Mouse (Mus musculus) heart, embryonic 13.5 days (tissue): ENCODE data around the gene H13. TPM values are rescaled to one million over a fixed set of nuclear protein-coding genes. Genes with fewer than 3 reads are reported as not detected.

ENCODE experiments used
- ATAC-seq: fragments of 200-750 bp; cut with Nextera tagmentation; 2 replicates; pipeline ENCODE4 v1.8.0; 2017; ENCODE audit warnings: moderate TSS enrichment; ENCODE audit not compliant: insufficient number of reproducible peaks, low FRiP score, low TSS enrichment; ENCODE audit errors: extremely low read depth
- H3K27ac ChIP-seq: fragments of 300-500 bp; sonication (generic); replicated peaks from 2 replicates; pipeline ENCODE4 v1.5.1; 2015; ENCODE audit warnings: moderate library complexity, mild to moderate bottlenecking, inconsistent platforms
- H3K27me3 ChIP-seq: fragments of 300-500 bp; sonication (generic); replicated peaks from 2 replicates; pipeline ENCODE4 v1.6.1; 2015; ENCODE audit warnings: mild to moderate bottlenecking, inconsistent platforms
- H3K36me3 ChIP-seq: fragments of 300-500 bp; sonication (generic); 2 replicates; pipeline ENCODE4 v1.6.1; 2015; ENCODE audit warnings: mild to moderate bottlenecking, inconsistent platforms
- H3K4me1 ChIP-seq: fragments of 300-500 bp; sonication (generic); 2 replicates; pipeline ENCODE4 v1.6.1; 2015; ENCODE audit warnings: inconsistent platforms
- H3K4me2 ChIP-seq: fragments of 300-500 bp; sonication (generic); 2 replicates; pipeline ENCODE4 v1.6.1; 2015; ENCODE audit warnings: inconsistent platforms, mild to moderate bottlenecking, moderate library complexity
- H3K4me3 ChIP-seq: fragments of 300-500 bp; sonication (generic); 2 replicates; pipeline ENCODE4 v1.5.1; 2015; ENCODE audit warnings: moderate library complexity, mild to moderate bottlenecking, inconsistent platforms
- H3K9ac ChIP-seq: fragments of 300-500 bp; sonication (generic); 2 replicates; pipeline ENCODE4 v1.6.1; 2015; ENCODE audit warnings: inconsistent platforms, mild to moderate bottlenecking, moderate library complexity
- H3K9me3 ChIP-seq: fragments of 300-500 bp; sonication (generic); 2 replicates; pipeline ENCODE4 v1.6.1; 2016; ENCODE audit warnings: inconsistent platforms
- WGBS: fragments of 180-500 bp; shearing (Covaris S2); methylation state at CpG from one replicate; pipeline ENCODE4 v1.1.7; 2015; ENCODE audit warnings: mixed read lengths; 5-methylcytosine and 5-hydroxymethylcytosine counted together
- polyA plus RNA-seq: library from polyadenylated mRNA; unstranded; fragments of >200 nt; fragmentation: Nextera tagmentation; extraction: Ambion mirVana; gene quantifications from 2 replicates; pipeline ENCODE4 v1.2.1, GENCODE M21; 2015

Gene H13
- polyA plus RNA-seq: 81.9 and 84.7 TPM in 2 replicates

DNA sequence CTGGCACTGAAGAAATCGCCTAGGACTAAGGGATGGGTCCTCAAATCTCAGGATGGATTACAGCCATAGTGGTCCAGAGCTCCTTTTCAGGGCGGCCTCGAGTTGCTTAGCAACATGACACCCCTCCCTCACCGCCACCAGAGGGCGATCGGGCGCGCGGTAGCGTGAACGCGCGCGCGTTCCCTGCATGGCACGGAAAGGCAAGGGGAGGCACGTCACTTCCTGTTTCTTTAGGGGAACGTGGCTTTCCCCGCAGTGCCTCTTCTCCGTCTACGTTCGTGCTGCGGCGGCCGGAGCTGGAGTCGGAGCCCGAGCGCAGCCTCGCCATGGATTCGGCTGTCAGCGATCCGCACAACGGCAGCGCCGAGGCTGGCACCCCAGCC is at the start of gene H13:
Gene H13 (plus strand): TSS at position 206 of the 383 bp plus-strand sequence.
- 0% methylated on average over 35 of the region's 35 CpGs for WGBS
- H3K27ac ChIP-seq: peak within 1 kb of the TSS; percentile 95
- peak within 1 kb of the TSS; percentile 89 for H3K4me2 ChIP-seq
- peaks cover 40% of the 10 kb centered on the region for H3K4me1 ChIP-seq
- ATAC-seq: peak; percentile 53; the same call in 1 of the 2 replicates
- peaks cover 16% of the 10 kb centered on the region for H3K36me3 ChIP-seq
- peak within 1 kb of the TSS; percentile 99 for H3K4me3 ChIP-seq
- peaks cover 7% of the 10 kb centered on the region; the same call in 1 of the 2 replicates for H3K27me3 ChIP-seq
- peak within 1 kb of the TSS; percentile 96 for H3K9ac ChIP-seq
- H3K9me3 ChIP-seq: no peaks in the 10 kb centered on the region

DNA sequence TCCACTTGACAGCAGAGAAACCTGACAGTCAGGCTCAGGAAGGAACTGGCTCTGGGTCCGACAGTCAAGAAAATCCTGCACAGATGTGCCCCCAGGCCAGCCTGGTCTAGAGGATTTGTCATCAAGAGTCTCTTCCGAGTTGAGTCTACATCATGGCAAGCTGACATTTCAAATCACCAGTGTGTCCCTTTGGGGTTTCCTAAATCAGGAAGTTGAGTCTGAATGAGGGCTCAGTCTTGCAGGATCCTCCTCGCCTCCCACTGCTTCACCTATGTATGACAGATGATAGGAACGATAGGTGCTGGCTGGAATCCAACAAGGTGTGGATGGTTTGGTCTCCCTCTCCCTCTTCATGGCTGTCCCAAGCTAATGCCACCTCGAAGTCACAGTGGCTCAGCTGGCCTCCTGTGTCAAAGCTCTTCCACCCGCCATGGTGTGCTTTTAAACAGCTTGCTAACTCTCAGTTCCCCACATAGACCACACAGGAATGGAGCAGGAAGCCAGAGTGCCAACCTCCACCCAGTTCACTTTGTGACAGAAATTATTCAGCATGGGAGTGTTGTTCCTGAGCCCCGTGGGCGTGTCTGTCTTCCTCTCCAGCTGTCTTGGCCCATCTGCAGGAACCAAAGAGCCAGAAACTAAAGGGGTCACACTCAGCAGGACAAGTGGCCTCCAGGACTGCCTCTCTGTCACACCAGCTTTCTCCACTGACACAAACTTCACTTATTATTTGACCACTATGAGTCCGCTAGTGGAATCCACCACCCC is 48.7 kb upstream of the H13 start:
- no peak overlapping the region for H3K9ac ChIP-seq
- no peaks in the 10 kb centered on the region for H3K9me3 ChIP-seq
- H3K27me3 ChIP-seq: peaks cover 4% of the 10 kb centered on the region
- H3K4me3 ChIP-seq: no peak overlapping the region
- WGBS: 58% methylated on average over 9 of the region's 9 CpGs
- no peak overlapping the region for H3K27ac ChIP-seq
- H3K4me2 ChIP-seq: no peak overlapping the region
- H3K4me1 ChIP-seq: no peaks in the 10 kb centered on the region
- ATAC-seq: no peak
- H3K36me3 ChIP-seq: no peaks in the 10 kb centered on the region

DNA sequence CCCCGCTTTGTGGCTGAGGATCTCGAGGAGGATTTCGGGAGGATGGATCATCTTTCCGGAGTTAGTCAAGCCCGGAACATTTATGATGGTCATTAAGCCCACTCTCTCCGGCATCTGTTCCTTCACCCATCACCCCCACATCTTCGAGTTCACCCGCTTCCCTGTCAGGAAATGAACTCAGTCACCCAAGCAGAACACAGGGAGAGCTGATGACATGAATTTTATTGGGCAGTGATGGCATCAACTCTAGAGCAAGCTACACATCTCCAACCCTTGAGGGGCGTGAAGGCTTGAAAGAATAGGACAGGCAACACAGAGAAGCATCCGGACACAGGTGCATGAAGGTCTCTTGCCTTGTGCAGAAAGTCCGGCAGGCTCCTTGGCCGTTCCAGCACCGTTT is 47.1 kb upstream of the H13 start:
- Histone ChIP-seq H3K4me1 (peaks cover 12% of the 10 kb centered on the region), H3K9me3 (no peaks in the 10 kb centered on the region), H3K4me2 (no peak overlapping the region), H3K27ac (no peak overlapping the region), H3K9ac (no peak overlapping the region), H3K4me3 (no peak overlapping the region), H3K36me3 (no peaks in the 10 kb centered on the region), H3K27me3 (peaks cover 20% of the 10 kb centered on the region)
- WGBS: 78% methylated on average over 13 of the region's 13 CpGs
- no peak for ATAC-seq

- H3K9ac ChIP-seq: no peak within 1 kb of the TSS
- no peak for ATAC-seq
- H3K4me1 ChIP-seq: peaks cover 20% of the 10 kb centered on the region
- H3K4me3 ChIP-seq: no peak within 1 kb of the TSS
- no peak within 1 kb of the TSS for H3K27ac ChIP-seq
- no peaks in the 10 kb centered on the region for H3K36me3 ChIP-seq
- no peak within 1 kb of the TSS for H3K4me2 ChIP-seq
- H3K9me3 ChIP-seq: no peaks in the 10 kb centered on the region
- WGBS: 75% methylated on average over 7 of the region's 7 CpGs
- H3K27me3 ChIP-seq: peaks cover 28% of the 10 kb centered on the region
Measured at GRCm38 (mm10) chr2:152622953-152623352, 46.3 kb upstream of the H13 start, which contains the start of gene Defb25. Gene Defb25, minus strand, starts transcription at chr2:152623053.

- H3K9ac ChIP-seq: no peak overlapping the region
- WGBS: 79% methylated on average over 2 of the region's 2 CpGs
- H3K27me3 ChIP-seq: peaks cover 45% of the 10 kb centered on the region
- H3K27ac ChIP-seq: no peak overlapping the region
- no peaks in the 10 kb centered on the region for H3K36me3 ChIP-seq
- H3K4me1 ChIP-seq: peaks cover 29% of the 10 kb centered on the region
- H3K9me3 ChIP-seq: no peaks in the 10 kb centered on the region
- no peak for ATAC-seq
- no peak overlapping the region for H3K4me2 ChIP-seq
- H3K4me3 ChIP-seq: no peak overlapping the region
Measured at GRCm38 (mm10) chr2:152624566-152624965, 44.7 kb upstream of the H13 start.

DNA sequence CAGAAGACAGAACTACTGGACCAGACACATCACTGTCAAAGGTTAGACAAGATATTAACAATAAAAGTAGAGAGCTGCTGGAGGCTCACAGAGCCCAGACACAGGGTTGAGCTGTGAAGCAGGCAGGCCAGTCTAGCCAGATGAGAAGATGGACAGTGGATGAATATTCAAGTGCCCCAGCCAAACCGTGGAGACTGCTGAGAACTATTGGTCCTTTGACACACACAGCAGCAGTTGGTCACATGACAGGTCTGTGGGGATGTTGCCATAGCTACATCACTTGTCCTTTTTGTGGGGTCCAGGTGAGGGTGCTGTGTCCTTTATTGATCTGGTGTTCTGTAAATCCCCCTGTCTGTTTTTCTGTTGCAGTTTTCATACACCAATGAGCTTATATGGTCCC is 44.0 kb upstream of the H13 start:
- H3K4me3 ChIP-seq: no peak overlapping the region
- H3K4me2 ChIP-seq: no peak overlapping the region
- H3K9me3 ChIP-seq: no peaks in the 10 kb centered on the region
- H3K36me3 ChIP-seq: no peaks in the 10 kb centered on the region
- no peak overlapping the region for H3K27ac ChIP-seq
- ATAC-seq: no peak
- H3K4me1 ChIP-seq: peaks cover 33% of the 10 kb centered on the region
- 12% methylated on average over 1 of the region's 1 CpGs for whole genome bisulfite sequencing
- H3K27me3 ChIP-seq: peaks cover 46% of the 10 kb centered on the region
- H3K9ac ChIP-seq: no peak overlapping the region

GRCm38 (mm10) chr2:152626774-152627591 is 42.3 kb upstream of the H13 start, which contains the start of gene Rem1:
Gene Rem1, plus strand, starts transcription at chr2:152626951.
- Histone ChIP-seq H3K27ac (0 out of 2 replicates have a peak within 1 kb of the TSS, but pooled peaks have one; percentile 12), H3K9ac (peak within 1 kb of the TSS; percentile 84), H3K36me3 (no peaks in the 10 kb centered on the region), H3K4me3 (peak within 1 kb of the TSS; percentile 66), H3K9me3 (no peaks in the 10 kb centered on the region), H3K4me1 (peaks cover 34% of the 10 kb centered on the region), H3K27me3 (peaks cover 46% of the 10 kb centered on the region), H3K4me2 (peak within 1 kb of the TSS; percentile 91)
- 2% methylated on average over 59 of the region's 59 CpGs for WGBS
- 0 out of 2 replicates have a peak, but pooled peaks have one; percentile 29 for ATAC-seq

- 43% methylated on average over 17 of the region's 17 CpGs for WGBS
- H3K4me1 ChIP-seq: peaks cover 43% of the 10 kb centered on the region
- H3K36me3 ChIP-seq: no peaks in the 10 kb centered on the region
- peak overlapping the region; percentile 84 for H3K9ac ChIP-seq
- no peak overlapping the region for H3K27ac ChIP-seq
- peak overlapping the region; percentile 66 for H3K4me3 ChIP-seq
- no peak for ATAC-seq
- H3K9me3 ChIP-seq: no peaks in the 10 kb centered on the region
- H3K4me2 ChIP-seq: peak overlapping the region; percentile 91
- H3K27me3 ChIP-seq: peaks cover 46% of the 10 kb centered on the region
Measured at GRCm38 (mm10) chr2:152628066-152628465, 41.2 kb upstream of the H13 start.

DNA sequence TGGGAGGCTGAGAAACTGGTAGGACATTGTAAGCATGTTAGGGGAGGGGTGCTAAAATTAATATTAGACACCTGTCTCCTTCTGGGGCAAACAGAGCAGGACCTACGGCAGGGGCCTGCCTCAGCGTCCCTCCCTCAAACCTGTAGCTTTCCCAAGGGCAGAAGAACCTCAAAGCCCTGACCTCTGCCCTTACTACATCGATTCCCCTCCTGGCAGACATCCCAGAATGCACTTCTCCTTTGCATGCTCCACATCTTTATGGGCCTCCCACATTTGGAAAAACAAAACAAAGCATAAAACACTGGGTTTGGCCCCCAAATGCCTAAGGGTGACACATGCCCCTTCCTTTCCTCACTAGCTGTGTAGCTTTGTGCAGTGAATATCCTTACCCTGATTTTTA is 40.0 kb upstream of the H13 start:
- Histone ChIP-seq H3K9me3 (no peaks in the 10 kb centered on the region), H3K4me1 (peaks cover 54% of the 10 kb centered on the region), H3K27ac (no peak overlapping the region), H3K4me3 (peak overlapping the region; percentile 66; the same call in 1 of the 2 replicates), H3K9ac (0 out of 2 replicates have a peak overlapping the region, but pooled peaks have one; percentile 7), H3K36me3 (peaks cover under 1% of the 10 kb centered on the region; the same call in 1 of the 2 replicates), H3K27me3 (peaks cover 46% of the 10 kb centered on the region), H3K4me2 (peak overlapping the region; percentile 91)
- no peak for ATAC-seq
- WGBS: 53% methylated on average over 3 of the region's 3 CpGs

- 71% methylated on average over 6 of the region's 6 CpGs for WGBS
- no peak for ATAC-seq
- 0 out of 2 replicates have a peak overlapping the region, but pooled peaks have one; percentile 91 for H3K4me2 ChIP-seq
- H3K9me3 ChIP-seq: no peaks in the 10 kb centered on the region
- H3K27ac ChIP-seq: no peak overlapping the region
- H3K27me3 ChIP-seq: peaks cover 50% of the 10 kb centered on the region
- peaks cover 60% of the 10 kb centered on the region for H3K4me1 ChIP-seq
- H3K4me3 ChIP-seq: 0 out of 2 replicates have a peak overlapping the region, but pooled peaks have one; percentile 66
- H3K9ac ChIP-seq: 0 out of 2 replicates have a peak overlapping the region, but pooled peaks have one; percentile 20
- H3K36me3 ChIP-seq: peaks cover 4% of the 10 kb centered on the region; the same call in 1 of the 2 replicates
Measured at GRCm38 (mm10) chr2:152629904-152630303, 39.4 kb upstream of the H13 start.

DNA sequence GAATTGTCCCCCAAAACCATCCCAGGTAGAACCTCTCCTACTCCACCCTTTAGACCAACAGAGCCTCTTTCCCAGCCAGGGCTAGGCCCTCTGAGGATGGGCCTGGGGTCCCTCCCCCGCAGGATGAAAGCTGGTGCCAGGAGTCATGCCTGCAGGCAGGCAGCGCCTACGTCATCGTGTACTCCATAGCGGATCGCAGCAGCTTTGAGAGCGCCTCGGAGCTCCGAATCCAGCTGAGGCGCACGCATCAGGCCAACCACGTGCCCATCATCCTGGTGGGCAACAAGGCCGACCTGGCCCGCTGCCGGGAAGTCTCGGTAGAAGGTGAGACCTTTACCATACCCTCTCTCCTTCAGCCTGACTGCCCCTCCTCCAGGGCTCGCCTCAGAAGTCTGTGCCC is 35.9 kb upstream of the H13 start:
- Histone ChIP-seq H3K4me3 (peak overlapping the region; percentile 32), H3K36me3 (peaks cover 4% of the 10 kb centered on the region; the same call in 1 of the 2 replicates), H3K4me2 (peak overlapping the region; percentile 62), H3K27me3 (peaks cover 18% of the 10 kb centered on the region), H3K4me1 (peaks cover 66% of the 10 kb centered on the region), H3K27ac (peak overlapping the region; percentile 65), H3K9me3 (no peaks in the 10 kb centered on the region), H3K9ac (peak overlapping the region; percentile 69)
- WGBS: 23% methylated on average over 17 of the region's 17 CpGs
- no peak for ATAC-seq
